In the genomic region with DNA sequence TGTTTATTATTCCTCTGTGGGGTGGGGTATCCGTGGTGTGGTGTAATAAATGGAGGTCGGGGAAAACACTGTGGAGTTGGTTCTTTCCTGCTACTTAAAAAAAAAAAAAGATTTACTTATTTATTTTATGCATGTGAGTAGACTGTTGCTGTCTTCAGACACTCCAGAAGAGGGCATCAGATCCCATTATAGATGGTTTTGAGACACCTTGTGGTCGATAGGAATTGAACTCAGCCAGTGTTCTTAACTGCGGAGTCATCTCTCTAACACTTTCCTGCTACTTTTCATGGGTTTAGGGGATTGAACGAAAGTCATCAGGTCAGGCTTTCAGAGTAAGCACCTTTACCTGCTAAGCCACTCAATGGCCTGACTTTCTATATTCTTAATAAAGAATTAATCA, we compare ENCODE assay signal across 17 mouse cellular contexts. TPM values are rescaled to one million over a fixed set of nuclear protein-coding genes. Genes with fewer than 3 reads are reported as not detected.
DNase-seq lines count a peak whose midpoint lies in the region; ATAC-seq and TF ChIP-seq lines count a peak whose summit lies in the region.
"Had no signal": no experiment of that assay in that cellular context is flagged by ENCODE, and none has a peak within 500 bp of the region (broad histone marks: within the 10 kb centered on the region; RNA-seq: fewer than 3 reads in every experiment).

No protein-coding gene starts in this region.

- no peak overlapping the region for H3K4me2 ChIP-seq in intestine, postnatal 0 days (replicated peaks; ENCODE audit: low read depth)
- H3K4me2 ChIP-seq in intestine, embryonic 16.5 days (ENCODE audit: low read depth, low read length), result no peak overlapping the region
- no peak overlapping the region for H3K4me2 ChIP-seq in midbrain, postnatal 0 days (ENCODE audit: low read depth, low read length, poor library complexity, severe bottlenecking)
- H3K4me2 ChIP-seq in midbrain, embryonic 15.5 days, result no peak overlapping the region
- H3K4me2 ChIP-seq: embryonic facial prominence, embryonic 12.5 days; neural tube, embryonic 12.5 days; stomach, embryonic 15.5 days had no signal

- no peaks in the 10 kb centered on the region for H3K9me3 ChIP-seq in intestine, postnatal 0 days (ENCODE audit: control insufficient read depth)
- no peaks in the 10 kb centered on the region; the same call in 1 of the 2 replicates for H3K9me3 ChIP-seq in intestine, embryonic 16.5 days (ENCODE audit: control insufficient read depth, low read length)
- no peaks in the 10 kb centered on the region for H3K9me3 ChIP-seq in midbrain, postnatal 0 days (ENCODE audit: low read length)
- no peaks in the 10 kb centered on the region for H3K9me3 ChIP-seq in midbrain, embryonic 15.5 days
- H3K9me3 ChIP-seq: embryonic facial prominence, embryonic 12.5 days; hindbrain, embryonic 10.5 days; neural tube, embryonic 12.5 days; stomach, embryonic 15.5 days had no signal

- peak; percentile 37 for DNase-seq in midbrain, postnatal 0 days (ENCODE audit: low spot score)
- DNase-seq in MN1 (ENCODE audit: low spot score), result peak; percentile 21
- DNase-seq in thymus, postnatal 25 days, result peak; percentile 16
- no peak for DNase-seq in ovary, postnatal 36 days (ENCODE audit: low spot score)
- DNase-seq: cerebellum, adult 11 months; heart, adult 11 months; kidney, postnatal 36 days; right cerebral cortex, postnatal 14 days had no signal

- no peak overlapping the region for H3K4me3 ChIP-seq in intestine, postnatal 0 days (ENCODE audit: low read depth, low read length)
- H3K4me3 ChIP-seq in intestine, embryonic 16.5 days (ENCODE audit: low read length), result no peak overlapping the region
- no peak overlapping the region for H3K4me3 ChIP-seq in midbrain, postnatal 0 days (ENCODE audit: low read depth, low read length)
- H3K4me3 ChIP-seq in midbrain, embryonic 15.5 days, result no peak overlapping the region
- H3K4me3 ChIP-seq: embryonic facial prominence, embryonic 12.5 days; hindbrain, embryonic 10.5 days; neural tube, embryonic 12.5 days; stomach, embryonic 15.5 days had no signal

- H3K4me1 ChIP-seq in intestine, postnatal 0 days (replicated peaks; ENCODE audit: control insufficient read depth, insufficient read depth, low read length), result no peaks in the 10 kb centered on the region; the same call in 1 of the 2 replicates
- no peaks in the 10 kb centered on the region for H3K4me1 ChIP-seq in intestine, embryonic 16.5 days (ENCODE audit: control insufficient read depth, insufficient read depth, low read length)
- H3K4me1 ChIP-seq in midbrain, postnatal 0 days (ENCODE audit: insufficient read depth, low read length), result no peaks in the 10 kb centered on the region; the same call in 1 of the 2 replicates
- H3K4me1 ChIP-seq in midbrain, embryonic 15.5 days, result peaks cover 18% of the 10 kb centered on the region
- H3K4me1 ChIP-seq: neural tube, embryonic 12.5 days had no signal

- ATAC-seq in intestine, postnatal 0 days, result no peak
- no peak for ATAC-seq in intestine, embryonic 16.5 days
- no peak for ATAC-seq in midbrain, postnatal 0 days (ENCODE audit: low FRiP score)
- ATAC-seq in midbrain, embryonic 15.5 days (replicated peaks), result no peak
- ATAC-seq in inflammation-experienced regulatory T-cells, adult 6 months, result no peak

- no peaks in the 10 kb centered on the region; the same call in 1 of the 2 replicates for H3K27me3 ChIP-seq in intestine, postnatal 0 days (replicated peaks; ENCODE audit: control insufficient read depth, insufficient read depth, low read length)
- H3K27me3 ChIP-seq in intestine, embryonic 16.5 days (replicated peaks; ENCODE audit: control insufficient read depth, insufficient read depth, low read length), result no peaks in the 10 kb centered on the region; the same call in 1 of the 2 replicates
- H3K27me3 ChIP-seq in midbrain, postnatal 0 days (ENCODE audit: insufficient read depth, low read length), result no peaks in the 10 kb centered on the region
- no peaks in the 10 kb centered on the region for H3K27me3 ChIP-seq in midbrain, embryonic 15.5 days (replicated peaks)
- H3K27me3 ChIP-seq: neural tube, embryonic 12.5 days; stomach, embryonic 15.5 days had no signal

- H3K9ac ChIP-seq in intestine, postnatal 0 days (ENCODE audit: low read depth, low read length), result no peak overlapping the region
- H3K9ac ChIP-seq in intestine, embryonic 16.5 days (ENCODE audit: low read depth, low read length), result no peak overlapping the region
- H3K9ac ChIP-seq in midbrain, postnatal 0 days (replicated peaks; ENCODE audit: low read length, poor library complexity, severe bottlenecking), result no peak overlapping the region
- no peak overlapping the region for H3K9ac ChIP-seq in midbrain, embryonic 15.5 days
- H3K9ac ChIP-seq: embryonic facial prominence, embryonic 12.5 days; neural tube, embryonic 12.5 days; stomach, embryonic 15.5 days had no signal

- peak; percentile 65 for TF ChIP-seq CTCF in intestine, postnatal 0 days (IDR thresholded peaks at IDR 0.05; ENCODE audit: low read depth)
- peak; percentile 73 for TF ChIP-seq CTCF in midbrain, postnatal 0 days (IDR thresholded peaks at IDR 0.05)

- H3K36me3 ChIP-seq in intestine, postnatal 0 days (ENCODE audit: control insufficient read depth, insufficient read depth), result no peaks in the 10 kb centered on the region
- no peaks in the 10 kb centered on the region for H3K36me3 ChIP-seq in intestine, embryonic 16.5 days (ENCODE audit: control insufficient read depth, insufficient read depth, low read length)
- no peaks in the 10 kb centered on the region for H3K36me3 ChIP-seq in midbrain, postnatal 0 days (ENCODE audit: insufficient read depth, low read length)
- H3K36me3 ChIP-seq in midbrain, embryonic 15.5 days (replicated peaks), result no peaks in the 10 kb centered on the region
- H3K36me3 ChIP-seq: embryonic facial prominence, embryonic 12.5 days; hindbrain, embryonic 10.5 days; neural tube, embryonic 12.5 days; stomach, embryonic 15.5 days had no signal

- no peak overlapping the region for H3K27ac ChIP-seq in intestine, postnatal 0 days (ENCODE audit: low read depth, low read length)
- no peak overlapping the region for H3K27ac ChIP-seq in intestine, embryonic 16.5 days (ENCODE audit: low read length)
- no peak overlapping the region for H3K27ac ChIP-seq in midbrain, postnatal 0 days (ENCODE audit: low read depth, low read length)
- H3K27ac ChIP-seq in midbrain, embryonic 15.5 days, result no peak overlapping the region
- H3K27ac ChIP-seq: embryonic facial prominence, embryonic 12.5 days; hindbrain, embryonic 10.5 days; neural tube, embryonic 12.5 days; stomach, embryonic 15.5 days had no signal

- 32% methylated on average over 5 of the region's 5 CpGs for WGBS in intestine, postnatal 0 days
- WGBS in intestine, embryonic 16.5 days, result 26% methylated on average over 5 of the region's 5 CpGs
- WGBS in midbrain, postnatal 0 days, result 20% methylated on average over 5 of the region's 5 CpGs
- WGBS in midbrain, embryonic 15.5 days, result 24% methylated on average over 5 of the region's 5 CpGs

RNA-seq across cellular contexts. Expression of a gene that starts 2.2 kb away (rescaled TPM):
- 89.2 and 90.4 TPM in 2 replicates for polyA plus RNA-seq in intestine, postnatal 0 days (2015; fragmentation: Nextera tagmentation; extraction: Ambion mirVana)
- polyA plus RNA-seq in intestine, embryonic 16.5 days (2015; fragmentation: Nextera tagmentation; extraction: Ambion mirVana), result 56.9 and 60.3 TPM in 2 replicates
- total RNA-seq in midbrain, postnatal 0 days (2014; rRNA removed), result 9.9 and 20.2 TPM in 2 replicates
- polyA plus RNA-seq in midbrain, postnatal 0 days (2015; fragmentation: Nextera tagmentation; extraction: Ambion mirVana), result 39.9 and 41.2 TPM in 2 replicates
- 25.0 and 26.8 TPM in 2 replicates for polyA plus RNA-seq in midbrain, embryonic 15.5 days (2015; fragmentation: Nextera tagmentation; extraction: Ambion mirVana)
- 10 to 100 TPM; 28.5 to 50.5 (median 48.8) TPM for polyA plus RNA-seq in inflammation-experienced regulatory T-cells, adult 6 months (2017; shearing (Covaris generic))

RNA-seq across cellular contexts. Expression of a gene that starts 42.8 kb away (rescaled TPM):
- not detected in 2 replicates for polyA plus RNA-seq in intestine, postnatal 0 days (2015; fragmentation: Nextera tagmentation; extraction: Ambion mirVana)
- polyA plus RNA-seq in intestine, embryonic 16.5 days (2015; fragmentation: Nextera tagmentation; extraction: Ambion mirVana), result not detected in 2 replicates
- total RNA-seq in midbrain, postnatal 0 days (2014; rRNA removed), result not detected in 2 replicates
- polyA plus RNA-seq in midbrain, postnatal 0 days (2015; fragmentation: Nextera tagmentation; extraction: Ambion mirVana), result 0.05 and 0.16 TPM in 2 replicates
- 0.18 and 0.19 TPM in 2 replicates for polyA plus RNA-seq in midbrain, embryonic 15.5 days (2015; fragmentation: Nextera tagmentation; extraction: Ambion mirVana)
- under 1 TPM in 2 of 3 experiments, not detected in 1; 0.23 to 0.36 TPM for polyA plus RNA-seq in inflammation-experienced regulatory T-cells, adult 6 months (2017; shearing (Covaris generic))
- polyA plus RNA-seq: embryonic facial prominence, embryonic 12.5 days; hindbrain, embryonic 10.5 days; limb, embryonic 11.5 days; stomach, embryonic 15.5 days had no signal
